Mouse (Mus musculus): ENCODE measurements at regions not wholly inside any gene's neighbourhood (a gene's known extent, or its start where the extent isn't known, plus 50 kb on each side); places are given as distances from the start of the nearest gene placed in this dataset.

DNA sequence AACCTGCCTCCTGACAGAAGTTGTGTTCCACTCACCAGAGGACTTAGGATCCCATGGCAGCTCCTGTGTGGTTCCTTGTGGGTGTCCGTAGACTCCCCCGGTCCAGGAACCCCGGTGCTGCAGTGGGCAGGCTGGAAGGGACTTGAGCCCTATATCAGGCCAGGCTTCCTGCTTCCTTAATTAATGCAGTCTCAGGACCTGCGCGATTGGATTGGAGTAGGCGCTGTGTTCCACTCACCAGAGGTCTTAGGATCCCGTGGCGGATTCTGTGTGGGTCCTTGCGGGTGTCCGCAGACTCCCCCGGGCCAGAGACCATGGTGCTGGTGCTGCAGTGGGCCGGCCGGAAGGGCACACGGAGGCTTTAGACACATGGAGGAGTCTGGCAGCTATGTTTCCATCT is 288.7 kb downstream of the Fut8 start:
- DNase-seq (ENCODE audit: low spot score), result peak; percentile 28

DNA sequence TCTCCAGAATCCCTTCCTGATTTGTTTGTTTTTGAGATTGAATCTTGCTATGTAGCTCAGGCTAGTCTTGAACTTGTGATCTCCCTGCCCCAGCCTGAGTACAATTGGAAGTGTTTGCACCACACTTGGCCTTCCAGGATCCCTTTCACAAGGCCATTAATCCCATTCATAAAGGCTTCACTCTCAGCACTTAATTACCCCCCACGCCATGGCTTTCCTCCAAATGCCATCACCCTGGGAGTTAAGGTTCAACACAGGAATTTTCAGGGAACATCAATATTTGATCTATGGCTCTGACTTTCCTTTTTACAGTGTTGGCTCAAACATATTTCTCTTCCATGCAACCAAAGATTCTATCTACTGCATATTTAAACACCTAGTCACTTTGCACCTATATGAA is 289.6 kb downstream of the Fut8 start:
- DNase-seq (ENCODE audit: low spot score), result peak; percentile 27

DNA sequence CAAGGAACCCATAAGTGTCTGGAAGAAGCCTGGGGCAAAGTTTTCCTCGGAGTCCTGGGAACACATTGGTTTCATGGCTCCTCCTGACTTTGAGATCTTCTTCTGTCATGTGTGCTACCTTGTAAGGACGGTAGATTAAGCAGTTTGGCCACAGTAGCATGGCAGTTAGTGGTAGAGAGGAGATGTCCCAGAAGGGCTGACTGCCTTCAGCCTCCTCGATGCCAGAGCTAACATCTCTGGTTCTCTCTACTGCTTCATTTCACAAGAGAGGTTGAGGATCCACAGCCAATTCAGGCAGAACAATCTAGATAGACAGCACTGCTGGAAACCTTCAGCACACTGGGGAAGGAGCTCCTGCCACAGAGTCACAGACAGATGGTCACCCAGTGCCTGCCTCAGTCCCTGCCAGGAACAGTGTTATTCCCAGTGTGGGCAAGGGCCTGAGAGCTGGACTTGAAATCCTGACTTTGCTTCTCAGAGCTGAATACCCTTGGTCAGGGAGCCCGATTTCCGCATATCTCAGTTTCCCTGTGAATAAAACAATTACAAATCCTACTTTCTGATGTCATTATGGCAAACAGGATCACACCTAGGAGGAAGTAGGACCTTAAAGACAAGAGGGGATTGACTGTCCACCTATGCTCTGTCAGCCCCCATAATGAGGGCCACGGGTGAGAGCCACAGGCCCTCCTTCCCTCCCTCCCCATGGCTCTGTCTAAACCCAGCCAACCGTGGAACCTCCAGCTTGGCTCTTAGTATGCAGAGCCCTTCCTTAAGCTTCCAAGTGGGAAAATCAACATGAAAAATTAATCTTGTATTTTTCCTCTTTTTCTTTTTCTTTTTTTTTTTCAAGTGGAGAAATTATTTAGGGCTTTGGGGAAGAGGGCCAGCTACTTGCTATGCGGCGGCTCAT is 290.3 kb downstream of the Fut8 start:
- peak; percentile 18 for DNase-seq (ENCODE audit: low spot score)

DNA sequence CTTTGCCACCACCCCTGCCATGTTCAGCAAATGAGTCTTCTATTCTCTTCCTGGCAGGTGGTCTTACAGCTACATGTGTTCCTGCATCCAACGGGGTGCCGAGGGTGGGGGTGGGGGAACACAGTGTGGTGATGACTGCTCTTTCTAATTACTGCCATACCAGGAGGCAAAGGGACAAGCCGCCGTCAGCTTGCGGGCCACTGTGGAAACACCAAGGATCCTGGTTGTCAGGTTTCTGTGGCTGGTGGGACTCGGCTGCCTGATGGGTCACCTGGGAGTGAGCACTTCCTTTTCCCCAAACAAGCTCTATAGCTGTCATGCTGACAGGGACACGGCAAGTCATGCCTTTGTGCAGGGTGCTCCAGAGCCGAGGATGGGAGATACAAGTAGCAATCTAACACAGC is 290.9 kb downstream of the Fut8 start:
- DNase-seq (ENCODE audit: low spot score), result peak; percentile 31

DNA sequence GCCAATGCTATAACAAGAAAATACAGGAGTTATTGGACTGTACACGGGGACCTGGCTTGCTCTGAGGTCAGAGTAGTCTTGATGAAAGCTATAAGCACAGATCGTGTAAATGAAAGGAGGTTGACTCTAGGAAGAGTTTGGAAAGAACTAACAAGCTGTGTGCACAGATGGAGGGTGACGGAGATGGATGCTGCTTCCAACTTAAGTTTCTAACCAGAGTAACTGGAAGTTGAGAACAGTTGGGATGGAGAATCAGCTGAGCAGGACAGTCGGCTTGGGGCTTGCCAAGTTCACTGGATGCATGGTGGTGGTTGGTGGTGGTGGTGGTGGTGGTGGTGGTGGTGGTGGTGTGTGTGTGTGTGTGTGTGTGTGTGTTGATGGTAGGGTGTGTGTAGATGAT is 291.5 kb downstream of the Fut8 start:
- peak; percentile 22 for DNase-seq (ENCODE audit: low spot score)

DNA sequence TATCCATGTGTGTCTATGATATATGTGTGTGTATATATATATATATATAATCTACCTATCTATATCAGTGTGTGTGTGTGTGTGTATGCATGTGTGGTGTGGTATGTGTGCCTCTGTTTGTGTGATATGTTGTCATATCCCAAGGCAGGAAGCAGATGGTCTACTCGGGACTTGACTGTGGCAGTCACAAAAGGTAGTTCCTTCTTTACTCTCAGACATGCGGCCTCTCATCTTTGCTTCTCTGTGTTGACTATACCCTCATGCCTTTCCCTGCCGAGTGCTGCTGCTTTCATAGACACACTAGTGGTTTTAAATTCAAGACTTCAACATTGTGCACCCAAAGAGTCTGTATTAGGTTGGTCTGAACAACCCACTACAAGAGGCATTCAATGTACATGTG is 292.0 kb downstream of the Fut8 start:
- peak; percentile 5 for DNase-seq (ENCODE audit: low spot score)

DNA sequence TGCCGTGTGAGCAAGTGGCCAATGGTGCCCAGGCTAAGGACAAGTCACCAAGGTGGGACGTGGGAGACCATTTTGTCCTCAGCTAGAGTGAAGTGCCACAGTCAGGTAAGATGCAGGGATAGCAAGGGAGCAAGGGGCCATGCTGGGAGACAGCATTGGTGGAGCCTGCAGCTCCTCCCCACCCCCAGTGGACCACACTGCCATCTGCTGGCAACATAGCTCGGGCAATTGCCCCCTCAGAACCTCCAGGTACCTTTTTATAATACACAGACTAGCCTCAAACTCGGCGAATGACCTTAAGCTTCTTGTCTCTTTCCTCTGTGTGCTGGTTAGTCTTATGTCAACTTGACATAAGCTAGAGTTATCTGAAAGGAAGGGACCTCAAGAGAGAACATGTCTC is 293.4 kb downstream of the Fut8 start:
- peak; percentile 54 for DNase-seq (ENCODE audit: low spot score)

DNA sequence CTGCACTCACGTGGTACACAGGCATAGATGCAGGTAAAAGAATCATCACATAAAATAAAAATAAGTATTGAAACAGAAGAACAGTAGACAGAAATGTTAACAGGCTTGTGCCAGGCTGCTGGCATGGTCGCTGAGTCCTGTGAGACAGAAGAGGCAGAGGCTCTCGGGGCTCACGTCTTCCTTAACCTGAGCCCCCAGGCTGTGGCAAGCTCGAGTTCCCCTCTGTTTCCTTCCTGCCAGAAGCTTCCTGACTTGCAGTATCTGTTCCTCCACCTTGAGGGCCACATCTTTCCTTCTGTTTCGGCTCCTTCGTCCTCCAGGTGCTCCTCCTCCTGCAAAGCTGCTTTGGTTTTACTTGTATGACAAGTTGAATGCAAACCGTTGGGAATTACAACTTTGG is 294.6 kb downstream of the Fut8 start:
- DNase-seq (ENCODE audit: low spot score), result peak; percentile 17

DNA sequence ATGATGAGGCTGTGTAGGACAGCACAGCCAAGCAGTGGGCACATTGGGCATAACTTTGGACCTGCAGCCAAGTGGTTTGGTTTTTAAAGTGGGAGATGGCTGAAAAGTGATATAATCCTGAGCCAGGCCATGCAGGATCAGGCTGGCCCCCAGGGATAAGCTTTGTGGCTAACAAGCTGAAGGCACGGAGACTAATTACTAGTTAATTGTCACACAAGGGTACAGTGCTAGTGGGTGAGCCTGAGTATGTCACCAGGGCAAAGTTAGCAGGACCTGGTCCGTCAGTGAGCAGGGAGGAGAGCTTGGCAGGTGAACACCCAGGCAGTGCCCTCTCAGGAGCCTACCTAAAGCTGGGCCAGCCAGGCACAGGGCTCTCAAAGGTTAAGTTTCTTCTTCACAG is 295.7 kb downstream of the Fut8 start:
- peak; percentile 26 for DNase-seq (ENCODE audit: low spot score)

DNA sequence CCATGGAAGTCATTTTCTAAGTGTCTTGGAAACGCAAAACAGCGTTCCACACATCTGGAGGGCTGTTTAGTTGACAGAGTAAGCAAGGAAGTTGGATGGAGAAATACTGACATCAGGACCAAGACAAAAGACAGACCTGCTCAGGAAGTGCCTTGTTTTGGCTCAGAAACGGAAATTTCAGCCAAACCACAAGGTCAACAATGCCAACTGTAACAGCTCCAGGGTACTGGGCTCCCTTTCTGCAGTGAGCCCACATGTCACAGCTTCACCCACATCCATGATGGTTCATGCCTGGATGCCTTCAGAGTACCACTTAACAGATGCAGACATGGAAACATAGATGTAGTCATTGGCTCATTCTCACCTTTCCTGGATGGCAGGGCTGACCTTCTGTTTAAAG is 296.2 kb downstream of the Fut8 start:
- peak; percentile 4 for DNase-seq (ENCODE audit: low spot score)

DNA sequence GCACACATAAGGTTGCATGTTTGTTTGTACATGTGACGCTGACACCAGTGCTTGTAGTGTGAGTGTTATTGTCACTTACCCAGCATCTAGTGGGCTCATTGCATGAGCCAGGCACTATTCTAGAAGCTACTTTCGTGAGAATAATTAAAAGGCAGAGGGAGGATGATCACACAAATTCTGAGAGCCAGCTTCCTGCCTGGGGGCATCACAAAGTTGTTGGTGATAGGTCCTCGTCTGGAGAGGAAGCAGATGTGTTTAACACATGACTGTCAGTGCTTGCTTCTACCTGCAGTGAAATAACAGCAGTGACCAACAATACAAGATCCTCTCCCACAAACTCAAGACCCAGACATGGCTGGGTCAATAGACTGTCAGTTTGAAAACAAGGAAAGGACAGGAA is 297.2 kb downstream of the Fut8 start:
- no peak for DNase-seq (ENCODE audit: low spot score)

DNA sequence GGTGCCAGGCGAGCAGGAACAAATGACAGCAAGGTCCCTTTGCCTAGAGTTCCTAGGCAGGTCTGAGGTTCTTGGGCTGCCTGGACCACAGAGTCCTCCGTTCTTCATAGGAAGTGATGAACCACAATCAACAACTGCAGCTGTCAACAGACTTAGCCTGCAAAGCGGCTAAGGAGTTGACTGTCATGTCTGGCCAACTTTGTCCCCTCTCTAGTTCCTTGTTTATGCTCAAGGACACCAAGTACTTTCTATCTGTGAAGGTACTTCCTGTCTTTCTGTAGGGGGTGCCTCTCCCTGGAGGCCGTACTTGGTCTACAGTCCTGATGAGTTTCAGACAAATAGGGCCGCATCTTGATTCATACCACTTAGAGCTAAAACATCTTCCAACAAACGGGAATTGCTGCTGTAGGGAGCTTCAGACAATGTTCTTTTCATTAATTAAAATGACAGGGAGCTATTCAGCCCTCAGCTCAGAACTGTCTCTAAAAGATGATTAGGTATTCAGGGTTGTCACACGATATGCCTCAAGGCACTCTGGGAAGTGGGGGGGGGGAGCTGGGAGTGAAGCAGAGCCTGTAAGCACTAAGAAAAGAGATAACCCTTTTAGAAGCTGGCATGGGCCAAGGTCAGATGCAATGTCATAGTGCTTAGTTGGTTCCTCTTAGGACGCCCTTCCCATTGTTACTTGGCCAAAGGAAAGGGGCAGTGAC is 299.4 kb downstream of the Fut8 start:
- peak; percentile 32 for DNase-seq (ENCODE audit: low spot score)

DNA sequence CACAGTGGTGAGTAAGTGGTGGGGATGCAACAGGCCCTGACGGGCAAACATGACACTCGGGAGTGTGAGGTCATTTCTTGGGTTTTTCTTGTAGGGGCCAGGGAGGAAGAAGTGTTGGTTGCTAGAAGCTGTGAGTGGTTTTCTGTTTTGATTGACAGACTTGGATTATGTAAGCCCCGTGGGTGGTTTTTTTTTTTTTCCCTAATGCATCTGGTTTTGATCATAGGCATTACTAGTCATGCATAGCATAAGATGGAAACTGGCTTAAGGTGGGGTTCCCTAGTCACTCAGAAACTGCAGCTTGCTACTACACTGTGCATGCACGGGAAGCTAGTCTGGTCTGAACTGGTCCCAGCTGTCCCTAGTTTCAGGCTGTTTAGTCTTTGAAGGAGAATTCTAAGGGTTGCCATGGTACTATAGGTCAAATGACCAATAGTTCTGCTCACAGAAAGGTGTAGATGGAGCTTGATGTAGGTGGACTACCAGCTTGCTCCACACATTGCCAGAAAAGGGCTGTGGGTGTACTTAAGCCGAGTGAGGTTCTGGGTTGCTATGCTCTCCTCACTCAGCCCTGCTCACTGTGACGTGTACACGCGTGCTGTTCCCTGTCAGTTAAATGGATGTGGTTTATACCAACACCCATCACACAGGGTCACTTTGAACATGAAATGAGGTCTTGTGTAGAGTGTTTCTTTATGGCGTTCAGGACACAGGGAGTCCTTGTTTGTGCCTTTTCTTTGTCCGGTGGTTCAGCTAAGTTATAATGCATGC is 301.9 kb downstream of the Fut8 start:
- DNase-seq (ENCODE audit: low spot score), result peak; percentile 21

DNA sequence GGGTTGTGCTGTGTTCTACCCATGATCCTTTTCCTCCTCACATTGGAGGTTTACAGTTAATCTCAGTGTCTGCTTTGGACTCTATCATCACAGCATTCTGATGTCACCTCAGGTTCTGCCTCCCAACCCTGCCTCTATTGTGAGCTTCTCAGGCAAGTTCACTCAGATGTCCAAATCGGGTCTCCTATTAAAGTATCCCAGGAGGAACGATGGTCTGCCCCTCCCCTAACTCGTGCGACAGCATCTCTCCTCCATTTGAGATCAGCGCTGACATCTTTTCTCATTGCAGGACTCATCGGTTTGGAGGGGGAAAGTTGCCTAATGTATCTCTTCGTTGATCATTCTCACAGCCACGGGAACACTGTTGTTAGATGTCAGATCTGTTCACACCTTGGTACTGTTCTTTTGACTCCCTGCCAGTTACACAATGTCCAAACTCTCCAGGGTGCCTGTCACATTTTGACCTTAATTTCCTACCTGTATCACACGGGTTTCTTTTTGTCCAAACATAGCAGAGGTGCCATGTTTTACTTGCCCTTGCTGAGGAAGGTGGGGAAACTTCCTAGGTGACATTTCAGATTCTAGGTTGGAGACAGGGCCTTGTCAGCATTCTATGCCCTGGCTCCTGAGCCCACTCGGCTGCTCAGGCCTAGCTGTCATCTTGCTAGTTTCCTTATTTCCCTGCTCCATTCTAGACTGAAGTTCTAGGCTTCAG is 303.3 kb downstream of the Fut8 start:
- peak; percentile 17 for DNase-seq (ENCODE audit: low spot score)

DNA sequence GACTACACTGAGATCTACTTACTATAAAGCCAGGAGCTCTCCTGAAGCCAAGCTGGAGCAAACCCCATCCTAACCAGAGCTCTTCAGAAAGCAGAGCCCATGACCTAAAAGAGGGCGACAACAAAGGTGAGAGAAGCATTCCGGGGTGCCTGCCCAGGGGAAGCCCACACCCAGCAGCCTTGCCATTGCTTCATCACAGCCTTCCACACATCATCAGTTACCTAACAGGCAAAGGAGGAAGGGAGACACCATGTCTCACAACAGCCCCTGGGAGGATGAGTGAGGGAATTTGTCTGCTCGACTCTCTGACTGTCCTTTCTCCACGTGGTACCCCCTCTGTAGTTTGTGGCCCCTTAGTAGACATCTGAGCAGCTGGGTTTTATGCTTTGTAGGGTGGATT is 303.9 kb downstream of the Fut8 start:
- DNase-seq (ENCODE audit: low spot score), result peak; percentile 20

DNA sequence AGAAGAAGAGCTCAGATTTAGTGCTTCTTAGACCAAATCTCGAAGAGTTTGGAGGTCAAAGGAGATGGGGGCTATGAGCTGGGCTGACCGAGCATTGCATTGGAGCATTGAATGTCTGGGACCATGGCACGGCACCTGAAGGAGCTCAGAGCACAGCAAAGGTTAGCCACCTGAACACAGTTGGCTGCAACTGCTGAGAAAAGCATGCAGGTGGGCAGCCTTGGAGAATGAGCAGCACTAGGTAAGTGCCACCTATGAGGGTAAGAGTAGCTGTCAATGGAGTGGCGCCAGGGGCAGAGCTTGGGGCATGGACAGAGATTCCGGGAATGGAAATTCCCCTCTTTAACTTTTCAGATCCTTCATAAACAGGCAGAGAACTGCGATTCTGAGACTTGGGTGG is 305.7 kb downstream of the Fut8 start:
- peak; percentile 30 for DNase-seq (ENCODE audit: low spot score)

DNA sequence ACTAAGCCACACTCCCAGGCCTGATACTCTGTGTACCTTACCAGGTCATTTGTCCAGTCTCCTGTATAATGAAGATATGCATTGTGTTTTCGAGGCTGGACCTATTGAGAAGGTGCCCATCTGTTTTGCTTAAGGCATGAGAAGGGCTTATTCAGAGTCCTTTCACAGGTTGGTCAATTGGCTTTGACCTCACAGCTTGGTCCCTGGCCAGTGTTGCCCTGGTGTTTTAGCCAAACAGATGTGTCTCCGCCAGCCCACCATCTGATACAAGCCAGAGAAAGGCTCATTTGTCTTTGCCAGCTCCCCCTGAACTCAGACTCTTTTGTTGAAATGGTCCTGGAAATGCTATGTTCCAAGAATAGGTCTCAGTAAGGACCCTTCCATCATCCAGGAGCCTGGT is 308.2 kb downstream of the Fut8 start:
- DNase-seq (ENCODE audit: low spot score), result peak; percentile 20

DNA sequence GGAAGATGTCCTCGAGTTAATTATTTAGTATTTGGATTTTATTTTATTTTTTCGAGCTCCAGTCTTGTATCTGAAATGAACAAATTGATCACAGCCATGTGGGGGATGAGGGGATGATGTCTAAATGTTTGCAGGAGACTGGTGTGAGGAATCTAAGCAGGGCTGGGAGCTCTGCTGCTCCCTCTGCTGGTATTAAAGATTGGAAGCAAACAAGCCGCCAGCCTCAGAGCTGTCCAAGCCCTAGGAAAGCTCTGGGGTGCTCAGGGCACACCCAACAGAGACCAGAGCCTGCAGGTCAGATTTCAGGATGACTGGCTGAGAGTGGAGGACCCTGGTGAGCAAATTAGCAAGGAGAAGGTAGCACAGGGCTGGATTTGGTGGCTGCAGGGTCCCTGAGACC is 330.4 kb downstream of the Fut8 start:
- peak; percentile 51 for DNase-seq (ENCODE audit: low spot score)

DNA sequence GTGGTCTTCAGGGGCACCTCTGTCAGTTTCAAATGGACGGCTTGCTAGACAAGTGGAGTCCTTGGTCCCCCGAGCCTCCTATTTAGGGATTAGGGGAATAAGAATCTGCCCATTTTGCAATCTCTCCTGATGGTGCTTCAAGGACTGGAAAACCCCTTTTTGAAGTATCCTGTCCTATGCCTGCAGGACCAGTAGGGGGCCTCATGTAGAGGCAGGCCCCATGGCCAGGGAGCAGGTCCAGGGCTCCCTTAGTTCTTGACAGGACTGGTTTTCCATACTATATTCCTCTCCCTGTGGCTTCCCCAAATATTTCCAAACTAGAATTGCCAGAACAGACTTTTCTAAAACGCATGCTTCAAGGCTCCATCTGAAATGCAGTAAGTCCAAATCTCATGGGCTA is 332.6 kb downstream of the Fut8 start:
- DNase-seq (ENCODE audit: low spot score), result no peak

DNA sequence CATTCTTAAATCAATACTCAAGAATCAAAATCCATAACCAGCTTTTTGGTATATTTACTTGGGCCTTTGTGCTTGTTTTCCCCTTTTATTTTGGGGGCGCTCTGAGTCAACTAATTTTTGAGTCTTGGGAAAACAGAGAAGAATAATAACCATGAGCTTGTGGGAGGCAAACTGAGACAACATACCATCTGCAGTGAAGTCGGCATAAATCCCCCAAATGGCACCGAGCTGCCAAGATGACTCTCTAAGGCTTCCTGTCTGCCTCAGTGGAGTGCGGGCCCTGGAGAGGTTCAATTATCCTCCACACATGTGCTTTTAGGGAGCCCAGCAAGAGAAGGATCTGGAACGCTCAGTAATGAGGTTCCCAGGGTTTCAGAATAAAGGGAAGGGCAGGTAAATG is 333.1 kb downstream of the Fut8 start:
- no peak for DNase-seq (ENCODE audit: low spot score)

DNA sequence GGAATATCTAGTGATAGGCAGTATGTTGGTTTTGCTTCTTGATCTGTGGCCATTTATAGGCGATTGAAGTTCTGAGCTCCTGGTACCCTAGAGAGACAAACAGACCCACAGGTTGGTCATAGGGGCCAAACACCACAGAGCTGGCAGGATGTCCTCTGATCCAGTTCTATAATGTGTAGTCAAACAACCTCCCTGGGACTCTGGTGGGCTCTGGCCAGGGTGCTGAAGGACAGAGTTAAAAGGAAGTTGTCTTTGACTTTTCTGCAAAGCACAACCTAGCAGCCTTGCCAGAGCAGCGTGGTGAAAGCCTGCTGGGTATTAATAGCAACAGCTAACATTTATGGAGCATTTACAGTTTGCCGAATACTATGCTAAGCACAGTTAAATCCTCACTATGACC is 337.1 kb downstream of the Fut8 start:
- no peak for DNase-seq (ENCODE audit: low spot score)

DNA sequence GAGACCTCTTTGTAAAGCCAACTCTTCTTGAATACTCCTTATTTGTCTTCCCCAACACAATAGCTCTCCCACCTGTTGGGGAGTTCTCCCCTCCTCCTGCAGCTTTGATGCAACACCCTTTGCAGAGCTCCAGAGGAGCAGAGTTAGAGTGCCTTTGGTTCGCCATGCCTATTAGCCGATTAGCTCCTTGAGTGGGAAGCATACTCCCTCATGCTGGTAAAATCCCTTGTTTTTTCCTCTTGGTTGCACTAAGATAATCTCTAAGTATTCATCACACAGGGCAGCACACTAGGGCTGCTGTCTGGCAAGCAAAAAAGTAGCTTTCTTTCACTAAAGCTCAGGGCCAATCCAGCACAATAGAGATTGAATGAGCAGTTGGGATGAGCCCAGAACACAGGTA is 350.4 kb downstream of the Fut8 start:
- no peak for DNase-seq (ENCODE audit: low spot score)
